Mouse (Mus musculus): ENCODE data around the gene Dlg2.

Dlg2 gene

DNA sequence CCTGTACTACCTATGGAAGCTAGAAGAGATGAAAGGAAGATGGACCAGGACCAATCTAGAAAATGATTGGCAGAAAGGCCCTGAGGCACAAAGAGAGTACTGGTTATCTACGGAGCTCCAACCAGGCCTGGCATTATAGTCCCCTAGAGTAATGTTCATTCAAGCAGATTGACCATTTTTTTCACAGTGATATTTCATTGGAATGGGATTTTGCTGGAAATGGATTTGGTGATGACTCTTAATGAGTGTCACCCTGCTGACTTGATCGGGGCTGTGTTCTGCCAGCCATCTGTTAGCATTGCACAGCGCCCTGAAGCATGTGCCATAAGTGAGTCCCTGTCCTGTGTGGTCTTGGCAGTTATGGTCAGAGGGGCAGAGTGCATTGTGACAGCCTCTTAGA is 1787.9 kb downstream of the Dlg2 start:
- in situ Hi-C loops (cut with MboI, MseI), result no loop called here

DNA sequence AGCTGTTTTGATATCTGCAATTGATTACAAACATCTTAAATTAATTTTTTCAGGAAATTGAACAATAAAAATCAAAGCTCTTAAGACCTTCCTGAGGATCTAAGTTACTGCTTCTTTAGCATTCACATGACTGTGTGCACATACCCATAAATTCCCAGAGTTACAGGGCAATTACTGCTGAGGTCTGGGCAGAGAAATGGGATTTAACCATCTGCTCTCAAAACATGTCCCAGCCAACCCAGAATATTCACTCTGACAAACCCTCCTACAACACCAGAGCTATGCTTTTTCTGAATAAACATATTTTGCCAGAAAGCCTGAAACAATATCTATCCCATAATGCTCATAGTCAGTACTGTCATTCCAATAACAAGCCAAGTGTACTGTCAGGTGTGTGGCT is 1788.5 kb downstream of the Dlg2 start:
- in situ Hi-C loops (cut with MboI, MseI), result no loop called here

DNA sequence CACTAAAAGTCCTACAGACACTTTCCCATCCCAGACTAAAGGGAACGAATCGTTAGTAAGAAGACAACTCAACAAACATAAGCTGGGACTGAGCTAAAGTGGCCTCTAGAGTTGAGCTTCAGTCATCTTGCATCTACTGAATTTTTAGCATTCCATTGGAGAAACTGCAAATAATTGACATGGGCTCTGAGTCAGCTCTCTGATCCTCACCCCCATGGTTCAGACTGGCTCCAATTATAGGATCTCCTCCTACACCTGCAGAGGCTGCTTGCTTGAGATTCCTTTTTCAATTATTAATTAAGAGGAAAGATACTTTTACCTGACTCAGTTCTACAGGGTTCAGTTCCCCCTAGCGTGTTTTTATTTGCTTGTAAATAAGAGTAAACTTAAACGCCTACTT is 1798.9 kb downstream of the Dlg2 start:
- in situ Hi-C loops (cut with MboI, MseI), result no loop called here

DNA sequence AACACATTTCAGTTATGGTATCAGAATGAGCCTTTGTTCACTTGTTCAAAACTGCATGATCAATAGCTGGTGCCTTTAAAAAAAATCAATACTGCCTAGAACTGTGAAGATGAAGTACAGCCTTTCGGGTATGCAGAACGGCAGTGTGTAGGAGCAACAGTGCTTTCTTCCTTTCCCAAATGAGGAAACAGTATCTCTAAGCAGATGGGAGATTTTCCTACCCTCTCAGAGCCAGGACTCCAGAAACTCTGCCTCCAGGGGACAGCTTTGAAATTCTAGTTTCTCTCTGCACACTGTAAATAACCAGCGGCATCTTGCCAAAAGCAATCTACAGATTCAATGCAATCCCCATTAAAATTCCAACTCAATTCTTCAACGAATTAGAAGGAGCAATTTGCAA is 1801.2 kb downstream of the Dlg2 start:
- in situ Hi-C loops (cut with MboI, MseI), result no loop called here

DNA sequence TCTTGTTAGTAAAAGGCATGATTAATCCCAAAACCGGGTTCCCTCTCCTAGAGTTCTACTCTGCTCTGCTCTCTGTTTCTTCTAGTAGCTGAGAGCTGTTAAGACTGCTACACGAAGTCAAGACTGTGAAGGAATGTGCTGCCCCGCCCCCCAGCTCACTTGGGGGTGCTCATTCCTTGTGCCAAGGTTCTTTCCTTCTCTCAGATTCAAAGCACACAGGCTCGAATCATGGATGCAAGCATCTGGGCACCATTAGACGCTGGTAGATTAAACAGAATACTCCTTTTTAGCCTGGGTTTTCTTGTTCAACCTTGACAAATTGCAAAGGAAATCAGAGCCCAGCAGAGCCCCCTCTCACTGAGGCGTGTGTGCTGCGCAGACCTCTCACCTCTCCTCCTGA is 1804.5 kb downstream of the Dlg2 start:
- in situ Hi-C loops (cut with MboI, MseI), result loop anchor here (10.0 kb wide), 1 partner anchor 816 kb away; no protein-coding TSS in a partner anchor

DNA sequence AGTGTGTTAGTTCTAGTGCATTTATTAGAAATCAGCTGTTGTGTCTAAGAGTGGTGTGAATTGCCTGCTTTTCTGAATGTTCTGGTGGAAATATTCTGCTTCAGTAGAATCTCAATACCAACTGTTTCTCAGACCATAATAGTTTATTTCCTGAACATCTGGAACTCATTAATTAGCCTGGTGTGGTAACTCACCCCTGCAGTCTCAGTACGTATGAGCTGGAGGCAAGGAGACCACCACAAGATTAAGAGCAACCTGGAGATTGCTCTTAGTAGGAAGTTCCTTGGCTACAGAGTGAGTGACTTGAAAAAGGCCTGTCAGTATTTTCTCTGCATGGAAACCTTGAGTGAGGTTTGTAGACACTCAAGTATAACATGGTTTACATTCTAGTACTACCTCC is 1810.6 kb downstream of the Dlg2 start:
- in situ Hi-C loops (cut with MboI, MseI), result loop anchor here (10.0 kb wide), 1 partner anchor 822 kb away; no protein-coding TSS in a partner anchor

DNA sequence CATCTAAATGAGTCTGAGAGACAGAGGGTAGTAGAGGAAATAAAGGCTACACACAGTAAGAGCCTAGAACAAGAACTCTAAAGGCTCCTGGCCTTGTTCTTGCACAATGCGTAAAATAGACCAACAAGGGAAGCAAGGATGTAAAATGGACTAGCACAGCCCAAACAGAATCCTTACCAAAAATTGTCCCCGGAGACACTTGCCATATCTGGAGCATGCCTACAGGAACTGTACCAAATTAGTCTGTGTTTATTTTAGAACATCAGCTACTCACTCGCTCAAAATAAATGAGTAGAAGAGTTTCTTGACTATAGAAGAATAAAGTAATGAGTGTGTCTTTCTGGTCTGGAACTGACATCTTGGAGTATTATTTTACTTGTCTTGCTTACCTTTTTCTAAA is 1812.3 kb downstream of the Dlg2 start:
- in situ Hi-C loops (cut with MboI, MseI), result loop anchor here (10.0 kb wide), 1 partner anchor 824 kb away; no protein-coding TSS in a partner anchor

DNA sequence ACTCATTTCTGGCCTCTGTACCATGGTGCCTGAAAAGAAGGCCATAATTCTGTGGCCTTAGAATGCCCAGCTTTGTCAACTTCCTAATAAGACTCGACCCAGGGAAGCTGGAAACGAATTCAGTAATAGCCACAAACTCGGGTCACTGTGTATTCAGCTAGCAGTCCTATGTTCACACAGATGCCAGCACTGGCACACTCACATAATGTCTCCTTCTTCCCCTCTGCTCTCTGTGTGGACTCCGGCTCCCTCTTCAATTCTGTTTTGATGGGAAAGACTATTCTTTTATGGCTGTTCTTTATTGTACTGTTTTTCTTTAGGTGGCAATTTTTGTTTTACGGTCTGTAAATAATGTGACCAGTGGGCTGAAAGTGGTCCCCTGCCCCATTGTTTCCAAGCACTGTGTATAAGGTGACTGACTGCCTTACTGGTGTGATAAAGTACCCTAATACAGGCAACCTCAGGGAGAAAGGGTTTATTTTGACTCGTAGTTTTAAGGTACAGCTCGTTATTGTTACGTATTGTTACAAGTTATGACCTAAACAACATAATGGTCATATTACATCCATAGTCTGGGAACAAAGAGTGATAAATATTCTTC is 1816.5 kb downstream of the Dlg2 start:
- in situ Hi-C loops (cut with MboI, MseI), result no loop called here

DNA sequence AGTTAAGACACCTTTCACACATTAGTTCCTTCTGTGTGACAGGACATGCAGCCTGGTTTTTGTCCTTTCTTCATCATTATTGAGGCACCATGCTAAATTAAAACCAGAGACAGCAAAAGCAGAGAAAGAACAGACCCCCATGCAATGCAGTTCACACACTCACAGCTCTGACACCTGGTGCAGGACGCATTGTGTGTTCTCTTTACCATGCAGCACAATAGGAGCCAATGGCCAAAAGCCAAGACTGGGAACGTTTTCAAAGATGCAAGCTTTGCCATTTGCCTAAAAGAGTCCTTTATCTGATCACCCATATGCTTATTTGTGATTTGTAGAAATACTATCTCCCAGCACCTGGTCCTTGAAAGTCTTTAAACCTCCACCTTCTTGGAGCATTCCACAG is 1824.6 kb downstream of the Dlg2 start:
- in situ Hi-C loops (cut with MboI, MseI), result no loop called here

DNA sequence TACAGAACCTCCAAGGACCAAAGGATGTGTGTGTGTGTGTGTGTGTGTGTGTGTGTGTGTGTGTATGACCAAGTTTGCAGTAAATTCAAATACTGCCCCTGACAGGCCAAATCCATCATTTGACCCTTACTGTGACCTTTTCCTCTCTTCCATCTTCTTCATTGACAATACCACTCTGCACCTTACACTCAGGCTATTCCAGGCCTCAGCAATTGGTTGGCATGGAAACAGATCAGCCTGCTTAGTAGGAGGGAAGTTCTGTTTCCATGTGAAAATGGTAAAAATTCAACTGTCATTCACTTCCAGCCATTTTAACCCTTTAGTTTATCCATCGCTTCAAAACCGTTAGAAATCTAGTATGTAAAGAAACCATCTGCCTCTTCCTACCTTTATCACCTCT is 1831.2 kb downstream of the Dlg2 start:
- in situ Hi-C loops (cut with MboI, MseI), result no loop called here

DNA sequence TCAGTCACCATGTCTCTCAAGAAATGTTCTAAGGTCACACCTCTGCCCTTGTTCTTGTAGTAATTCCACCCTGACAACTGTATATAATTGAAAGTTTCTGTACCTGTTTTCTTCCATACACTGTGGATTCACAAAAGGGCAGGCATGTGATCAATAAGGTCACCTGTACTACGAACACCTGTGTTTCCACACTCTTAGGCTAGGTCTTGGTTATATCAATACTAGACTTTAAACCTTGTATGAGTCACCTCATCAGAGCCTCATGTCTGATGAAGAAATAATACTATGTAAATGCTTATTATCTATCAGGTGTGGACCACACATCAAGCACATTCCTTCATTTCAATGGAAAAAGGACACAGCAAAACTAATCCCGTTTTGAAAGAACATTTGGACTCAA is 1831.7 kb downstream of the Dlg2 start:
- in situ Hi-C loops (cut with MboI, MseI), result no loop called here

DNA sequence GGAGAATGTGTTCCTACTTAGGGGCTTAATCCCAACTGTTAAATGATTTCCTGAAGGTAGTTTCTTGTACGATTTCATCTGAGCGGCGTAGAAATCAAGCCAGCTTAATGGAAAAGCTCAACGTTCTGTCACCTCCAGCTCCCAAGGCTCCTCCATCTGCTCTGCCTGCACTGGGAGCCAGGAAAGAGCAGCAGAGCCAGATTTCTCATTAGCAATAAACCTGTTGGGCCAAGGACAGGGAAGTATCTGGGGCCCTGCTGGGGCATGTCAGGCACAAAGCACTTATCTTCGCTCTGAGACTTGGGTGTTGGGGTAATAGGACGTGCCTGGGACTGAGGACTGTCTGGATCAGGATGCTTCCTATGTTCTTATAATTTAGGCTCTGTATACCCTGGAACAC is 1839.9 kb downstream of the Dlg2 start:
- in situ Hi-C loops (cut with MboI, MseI), result no loop called here

DNA sequence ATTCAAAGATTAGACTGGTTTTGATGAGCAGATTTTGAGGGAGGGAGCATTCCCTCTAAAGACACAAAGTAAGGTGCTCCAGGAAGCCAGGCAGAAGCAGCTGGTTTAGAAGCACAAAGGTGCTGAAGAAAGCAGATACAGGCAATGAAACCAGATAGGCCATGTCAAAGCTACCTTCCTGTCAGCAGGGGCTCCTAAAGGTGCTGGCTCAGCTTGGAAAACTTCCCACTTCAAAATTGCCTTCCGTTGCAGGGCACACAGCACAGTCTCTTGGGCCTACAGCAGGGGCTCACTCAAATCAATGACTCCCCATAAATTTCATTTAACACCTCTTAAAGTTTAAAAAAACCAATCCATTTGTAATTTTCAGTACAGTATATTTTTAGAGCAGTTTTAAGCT is 1843.0 kb downstream of the Dlg2 start:
- in situ Hi-C loops (cut with MboI, MseI), result no loop called here

DNA sequence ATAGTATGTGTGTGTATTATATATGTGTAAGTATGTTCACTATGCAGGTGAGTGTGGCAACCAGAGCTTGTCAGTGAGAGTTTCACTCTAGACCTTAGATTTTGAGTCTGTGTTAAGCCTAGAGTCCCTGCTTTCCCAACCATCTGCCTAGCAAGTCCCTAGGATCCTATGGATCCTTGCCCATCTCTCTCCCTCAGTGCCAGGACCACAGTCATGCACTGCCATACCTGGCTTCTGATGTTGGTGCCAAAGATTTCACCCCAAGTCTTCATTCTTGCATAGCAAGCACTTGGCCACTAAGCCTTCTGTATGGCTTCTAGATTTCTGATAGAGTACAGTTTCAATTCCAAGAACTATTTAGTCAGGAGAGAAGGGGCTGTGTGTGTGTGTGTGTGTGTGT is 1843.7 kb downstream of the Dlg2 start:
- in situ Hi-C loops (cut with MboI, MseI), result no loop called here

DNA sequence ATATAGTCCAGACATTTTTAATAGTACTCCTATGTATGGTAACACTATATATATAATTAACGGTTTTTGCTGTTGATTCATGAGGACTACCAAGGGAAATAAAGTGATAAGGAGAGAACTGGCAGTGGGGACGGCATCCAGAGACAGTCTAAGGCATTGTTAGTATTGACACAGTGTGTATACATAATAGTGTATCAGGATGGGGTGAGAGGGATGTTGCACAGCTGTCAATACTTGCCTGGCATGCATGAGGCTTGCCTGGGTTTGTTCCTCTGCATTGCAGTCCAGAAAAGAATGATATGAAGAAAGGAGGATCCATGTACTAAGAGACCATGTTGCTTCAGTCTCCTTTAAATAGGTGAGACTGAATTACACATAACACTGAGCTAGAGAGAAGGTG is 1845.3 kb downstream of the Dlg2 start:
- in situ Hi-C loops (cut with MboI, MseI), result no loop called here

DNA sequence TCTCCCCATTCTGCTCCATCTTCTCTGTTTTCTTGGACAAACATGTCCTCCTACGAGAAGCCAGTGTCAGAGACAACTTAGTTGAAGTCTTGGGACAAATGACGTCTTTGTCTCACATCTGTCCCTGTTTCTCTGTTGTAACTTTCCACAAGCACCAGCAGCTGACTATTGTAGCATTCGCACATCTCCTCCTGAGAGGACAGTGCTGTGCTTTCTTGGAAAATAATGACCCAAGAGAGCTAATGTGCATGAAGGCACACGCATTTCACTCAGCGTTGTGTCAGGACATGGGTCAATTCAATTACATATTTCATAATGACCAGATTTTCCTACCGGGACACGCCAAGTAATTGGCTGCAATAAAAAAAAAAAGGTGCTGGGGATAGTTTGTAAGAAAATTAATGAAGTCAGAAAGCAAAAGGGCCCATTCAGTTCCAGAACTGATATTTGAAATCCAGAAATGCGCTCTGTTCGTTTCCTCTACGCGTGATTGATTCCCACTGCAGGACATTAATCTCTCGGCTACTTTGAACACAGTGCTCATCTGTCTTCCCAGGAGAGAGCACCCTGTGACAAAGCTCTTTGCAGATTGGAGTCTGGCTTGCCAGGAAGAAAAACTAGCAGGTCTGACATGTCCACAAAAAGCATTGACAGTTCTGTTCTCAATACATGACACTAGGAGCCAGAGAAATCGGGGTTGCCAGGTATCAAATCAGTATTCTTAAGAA is 1846.0 kb downstream of the Dlg2 start:
- in situ Hi-C loops (cut with MboI, MseI), result no loop called here

DNA sequence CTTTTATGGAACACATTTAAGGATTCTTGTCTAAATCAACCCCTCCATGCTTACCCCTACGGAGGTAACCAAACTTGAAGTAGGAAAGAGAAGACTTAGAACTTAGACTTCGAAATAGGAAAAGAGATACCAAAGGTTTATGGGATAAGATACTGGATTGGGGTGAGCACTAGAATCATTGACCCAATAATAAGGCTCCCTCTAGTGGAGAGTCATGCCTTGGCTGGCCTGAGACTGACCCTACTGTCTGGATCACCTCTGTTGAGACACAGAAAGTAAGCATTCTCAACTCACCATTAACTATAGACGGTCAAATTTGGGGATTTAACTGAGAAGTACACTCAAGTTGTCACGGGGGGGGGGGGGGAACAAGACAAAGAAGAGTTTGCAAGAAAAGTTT is 1847.2 kb downstream of the Dlg2 start:
- in situ Hi-C loops (cut with MboI, MseI), result no loop called here

DNA sequence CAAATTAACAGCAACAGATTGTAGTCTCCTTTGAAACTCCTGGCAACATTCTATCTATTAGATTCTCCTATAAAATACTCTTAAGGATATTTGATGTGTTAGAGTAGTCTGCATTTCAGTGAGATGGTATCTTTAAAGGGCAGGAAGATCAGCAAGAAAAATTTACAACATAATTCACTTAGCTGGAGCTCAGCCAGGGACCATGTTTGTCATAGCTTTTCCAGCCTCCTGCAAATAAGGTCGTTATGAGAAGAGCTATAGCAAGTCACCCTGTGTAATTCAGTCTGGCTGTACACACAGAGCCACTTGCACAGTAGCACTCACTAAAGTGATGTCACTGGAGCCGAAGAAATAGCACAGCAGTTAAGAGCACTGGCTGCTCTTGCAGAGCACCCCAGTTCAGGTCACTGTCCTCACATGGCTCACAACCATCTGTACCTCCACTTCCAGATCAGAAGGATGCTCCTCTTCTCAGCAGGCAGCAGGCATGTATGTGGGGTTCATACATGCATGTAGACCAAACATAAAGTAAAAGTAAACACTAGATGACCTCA is 1850.9 kb downstream of the Dlg2 start:
- in situ Hi-C loops (cut with MboI, MseI), result loop anchor here (5.0 kb wide), 1 partner anchor 230 kb away; no protein-coding TSS in a partner anchor

DNA sequence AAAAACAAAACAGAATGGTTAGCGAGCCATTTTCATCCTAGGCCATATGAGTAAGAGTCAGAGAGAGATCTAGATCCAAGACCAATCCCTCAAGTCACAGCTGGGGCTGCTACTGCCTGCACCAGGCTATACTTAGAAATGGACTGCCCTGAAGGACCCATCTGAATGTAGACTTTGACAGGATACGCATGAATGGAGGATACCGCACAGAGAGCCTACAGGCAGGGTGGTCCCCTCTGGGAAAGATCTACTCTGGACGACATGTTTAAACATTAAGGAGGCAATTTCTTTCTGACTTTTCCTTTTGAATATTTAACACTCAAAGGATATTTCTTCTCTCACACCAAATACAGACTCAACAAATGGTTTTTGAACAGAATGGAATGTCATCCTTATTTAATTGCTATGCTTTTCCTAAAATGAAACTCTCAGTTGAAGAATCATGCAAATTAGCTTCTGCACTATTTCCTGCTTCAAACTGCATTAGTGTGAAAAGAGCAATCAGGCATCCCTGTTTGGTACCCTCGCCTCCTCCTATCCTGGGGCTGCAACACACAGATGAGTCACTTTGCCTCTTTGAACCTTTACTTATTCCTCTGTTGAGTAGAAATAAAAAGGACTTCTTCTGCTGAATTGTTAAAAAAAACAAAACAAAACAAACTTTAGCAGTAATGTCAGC is 1856.9 kb downstream of the Dlg2 start:
- in situ Hi-C loops (cut with MboI, MseI), result no loop called here

DNA sequence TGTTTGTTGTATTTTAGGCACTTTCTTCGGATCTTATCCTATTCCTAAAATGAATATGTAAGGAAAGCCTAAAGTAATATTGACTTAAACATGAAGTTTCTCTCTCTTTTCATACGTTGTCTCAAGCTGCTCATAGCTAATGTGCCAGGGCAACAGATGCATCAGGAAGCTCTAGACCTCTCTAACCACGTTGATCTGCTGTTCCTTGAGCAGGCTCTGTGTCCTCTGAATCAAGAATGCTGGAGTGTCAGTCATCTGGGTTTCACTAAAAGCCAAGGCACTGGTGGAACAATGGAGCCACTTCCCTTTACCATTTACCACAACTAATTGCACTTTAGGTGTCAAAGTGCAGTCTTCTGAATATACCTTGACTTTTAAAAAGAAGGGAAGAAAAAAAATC is 1880.1 kb downstream of the Dlg2 start:
- in situ Hi-C loops (cut with MboI, MseI), result no loop called here

DNA sequence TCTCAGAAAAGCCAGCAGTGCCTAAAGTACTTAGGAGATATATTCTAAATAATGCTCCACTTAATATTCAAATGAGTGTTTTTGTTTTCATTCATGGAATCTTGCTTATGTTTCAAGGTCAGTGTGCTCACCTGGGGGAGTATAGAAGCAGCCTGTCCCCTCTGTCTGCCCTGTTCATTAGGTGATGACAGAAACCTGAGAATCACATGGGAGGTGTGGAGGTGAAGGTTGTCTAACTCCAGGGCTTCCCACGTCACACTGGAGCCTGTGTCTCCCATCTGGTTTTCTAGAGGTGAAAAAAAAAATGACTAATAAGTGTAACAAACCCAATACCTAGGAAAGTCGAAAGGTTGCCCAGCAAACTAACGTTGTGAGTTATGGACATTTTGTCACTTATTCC is 1886.9 kb downstream of the Dlg2 start:
- in situ Hi-C loops (cut with MboI, MseI), result no loop called here

DNA sequence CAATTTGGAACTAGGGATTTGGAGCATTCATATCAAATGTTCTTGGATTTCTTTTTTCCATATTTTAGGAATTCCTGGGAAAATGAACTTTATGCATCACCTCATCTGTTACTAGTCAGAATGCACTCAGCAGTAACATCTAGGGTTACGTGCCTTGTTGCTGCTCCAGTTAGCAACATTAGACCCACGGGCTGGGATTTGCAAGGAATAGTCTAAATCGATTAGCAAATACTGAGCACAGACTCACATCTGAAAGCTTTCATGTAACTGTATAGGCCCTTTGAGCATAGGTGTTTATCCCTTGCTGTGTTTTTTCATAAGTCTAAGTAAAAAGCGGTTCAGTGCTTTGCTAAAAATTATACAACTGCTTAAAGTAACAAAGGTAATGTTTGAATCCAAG is 1887.3 kb downstream of the Dlg2 start:
- in situ Hi-C loops (cut with MboI, MseI), result no loop called here

DNA sequence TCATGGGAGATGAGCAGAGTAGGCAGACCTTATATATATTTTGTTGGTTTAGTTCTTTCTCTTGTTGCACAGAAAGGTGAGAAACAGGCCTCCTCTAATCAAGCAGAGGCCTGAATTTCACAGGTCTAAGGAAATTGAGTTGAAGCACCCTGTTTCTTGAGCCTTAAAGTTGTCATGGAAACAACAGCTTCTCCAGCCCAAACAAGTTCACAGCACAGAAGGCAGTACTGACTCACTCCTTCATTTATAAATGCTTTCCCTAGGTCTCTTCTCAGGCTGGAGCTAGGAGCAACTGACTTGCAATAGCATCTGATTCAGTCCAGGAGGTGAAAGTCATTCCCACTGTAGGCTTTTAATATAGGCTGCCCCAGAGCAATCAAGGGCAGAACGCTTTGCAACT is 1890.6 kb downstream of the Dlg2 start:
- in situ Hi-C loops (cut with MboI, MseI), result no loop called here
